Mouse (Mus musculus) erythroblast, embryonic 14.5 days (primary cell): ENCODE measurements at regions not wholly inside any gene's neighbourhood (a gene's known extent, or its start where the extent isn't known, plus 50 kb on each side); places are given as distances from the start of the nearest gene placed in this dataset.

ENCODE experiments used
- GATA1 ChIP-seq: IDR thresholded peaks from 2 replicates; pipeline ENCODE4 v1.6.1; 2012; ENCODE audit warnings: low read length, inconsistent platforms, mixed read lengths
- TAL1 ChIP-seq: IDR thresholded peaks from 3 replicates; pipeline ENCODE4 v1.6.1; 2012; ENCODE audit warnings: low read length, inconsistent platforms, mixed read lengths

DNA sequence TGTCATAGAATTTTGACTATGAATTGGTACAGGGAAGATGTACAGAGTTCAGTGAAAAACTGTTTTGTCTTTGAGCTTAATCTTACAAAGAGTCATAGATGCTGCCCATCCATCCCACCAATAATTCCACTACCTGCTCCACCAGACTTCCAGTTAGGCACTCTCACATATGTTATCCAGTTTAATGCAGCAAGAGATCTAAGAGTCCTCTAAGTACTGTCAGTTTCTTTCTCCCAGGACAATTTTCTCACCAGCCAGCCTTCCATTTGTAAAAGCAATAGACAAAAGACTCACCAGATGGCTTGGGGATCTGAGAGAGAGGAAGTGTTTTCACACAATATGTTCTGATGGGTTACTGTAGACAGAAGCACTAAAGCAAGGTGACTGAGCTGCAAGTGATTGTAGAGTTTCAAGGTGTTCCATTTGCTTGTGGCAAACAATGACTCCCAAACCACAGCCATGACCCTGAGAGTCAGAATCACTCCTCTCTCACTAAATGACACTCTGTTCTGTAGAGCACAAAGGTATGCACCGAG lies 365.6 kb downstream of the Gsdmc2 start:
- TF ChIP-seq GATA1 (no peak), TAL1 (no peak)
